Mouse (Mus musculus) embryonic facial prominence, embryonic 15.5 days (tissue): ENCODE data around the gene Enox2. TPM values are rescaled to one million over a fixed set of nuclear protein-coding genes. Genes with fewer than 3 reads are reported as not detected.
A peak's percentile ranks its signal among the peaks of the same experiment; 100 is the strongest.

Source experiments
- ATAC-seq: fragments of 200-750 bp; cut with Nextera tagmentation; 2 replicates; pipeline ENCODE4 v1.8.0; 2017; ENCODE audit warnings: low read depth, moderate TSS enrichment; ENCODE audit not compliant: insufficient number of reproducible peaks, low FRiP score, low TSS enrichment
- H3K27ac ChIP-seq: fragments of 300-500 bp; sonication (generic); replicated peaks from 2 replicates; pipeline ENCODE4 v1.5.1; 2015; ENCODE audit warnings: mild to moderate bottlenecking, inconsistent platforms
- H3K27me3 ChIP-seq: fragments of 300-500 bp; sonication (generic); 2 replicates; pipeline ENCODE4 v1.6.1; 2015; ENCODE audit warnings: inconsistent platforms
- H3K36me3 ChIP-seq: fragments of 300-500 bp; sonication (generic); 2 replicates; pipeline ENCODE4 v1.6.1; 2015; ENCODE audit warnings: mild to moderate bottlenecking, inconsistent platforms
- H3K4me1 ChIP-seq: fragments of 300-500 bp; sonication (generic); 2 replicates; pipeline ENCODE4 v1.6.1; 2015; ENCODE audit warnings: inconsistent platforms
- H3K4me2 ChIP-seq: fragments of 300-500 bp; sonication (generic); replicated peaks from 2 replicates; pipeline ENCODE4 v1.6.1; 2015; ENCODE audit warnings: mild to moderate bottlenecking, inconsistent platforms
- H3K4me3 ChIP-seq: fragments of 300-500 bp; sonication (generic); replicated peaks from 2 replicates; pipeline ENCODE4 v1.5.1; 2015; ENCODE audit warnings: mild to moderate bottlenecking, inconsistent platforms
- H3K9ac ChIP-seq: fragments of 300-500 bp; sonication (generic); 2 replicates; pipeline ENCODE4 v1.6.1; 2015; ENCODE audit warnings: inconsistent platforms
- H3K9me3 ChIP-seq: fragments of 300-500 bp; sonication (generic); replicated peaks from 2 replicates; pipeline ENCODE4 v1.6.1; 2016; ENCODE audit warnings: inconsistent platforms
- WGBS: fragments of 180-500 bp; shearing (Covaris S2); methylation state at CpG from one replicate; pipeline ENCODE4 v1.1.7; 2015; 5-methylcytosine and 5-hydroxymethylcytosine counted together
- polyA plus RNA-seq: library from polyadenylated mRNA; unstranded; fragments of >200 nt; fragmentation: Nextera tagmentation; extraction: Ambion mirVana; gene quantifications from 2 replicates; pipeline ENCODE4 v1.2.1, GENCODE M21; 2015

Gene Enox2
- polyA plus RNA-seq: 6.3 and 6.6 TPM in 2 replicates

DNA sequence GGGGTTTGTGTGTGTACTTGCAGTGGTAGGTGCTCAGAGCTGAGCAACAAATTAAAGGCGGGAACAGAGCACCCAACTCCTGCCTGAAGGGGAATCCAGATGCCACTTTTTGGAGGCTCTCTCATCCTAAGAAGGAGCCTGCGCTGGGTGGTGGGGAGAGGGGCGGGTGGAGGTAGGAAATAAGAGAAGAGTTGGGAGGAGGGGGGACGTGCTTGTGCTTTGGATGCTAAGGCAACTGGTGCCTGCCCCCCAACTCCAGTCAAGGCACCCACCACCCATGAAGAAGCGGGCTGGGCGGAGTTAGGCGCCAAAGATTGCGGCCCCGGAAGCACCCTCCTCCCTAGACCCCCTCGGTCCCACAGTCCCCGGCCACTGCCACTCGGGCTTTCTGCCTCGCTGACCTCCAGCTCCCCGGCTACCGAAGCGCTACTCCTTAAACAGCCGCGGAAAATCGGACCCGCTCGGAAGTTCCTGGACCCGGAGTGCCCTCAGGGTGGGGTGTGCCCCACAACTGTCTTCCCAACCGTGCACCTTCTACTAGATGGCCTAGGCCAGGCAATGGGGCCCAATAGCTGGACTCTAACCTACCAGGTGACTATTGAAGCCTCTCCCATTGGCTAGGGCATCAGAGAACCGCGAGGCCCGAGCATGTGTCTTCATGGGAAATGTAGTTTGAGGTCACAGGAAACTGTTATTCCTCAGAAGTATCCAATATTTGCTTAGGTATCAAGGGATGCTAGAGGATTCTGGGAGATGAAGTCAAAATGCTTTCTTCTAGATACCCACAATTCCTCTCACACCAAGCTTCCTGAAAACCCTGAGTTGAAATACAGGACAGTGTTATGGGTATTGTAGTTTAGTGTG is at the start of gene Enox2:
Gene Enox2 (minus strand): TSS at position 560 of the 864 bp plus-strand sequence.
- 17% methylated on average over 22 of the region's 26 CpGs for WGBS
- peak within 1 kb of the TSS; percentile 51 for H3K9ac ChIP-seq
- no peaks in the 10 kb centered on the region for H3K27me3 ChIP-seq
- H3K4me2 ChIP-seq: peak within 1 kb of the TSS; percentile 45
- H3K27ac ChIP-seq: peak within 1 kb of the TSS; percentile 73
- ATAC-seq: peak; percentile 100
- H3K9me3 ChIP-seq: no peaks in the 10 kb centered on the region
- peak within 1 kb of the TSS; percentile 59 for H3K4me3 ChIP-seq
- H3K4me1 ChIP-seq: no peaks in the 10 kb centered on the region
- no peaks in the 10 kb centered on the region for H3K36me3 ChIP-seq

DNA sequence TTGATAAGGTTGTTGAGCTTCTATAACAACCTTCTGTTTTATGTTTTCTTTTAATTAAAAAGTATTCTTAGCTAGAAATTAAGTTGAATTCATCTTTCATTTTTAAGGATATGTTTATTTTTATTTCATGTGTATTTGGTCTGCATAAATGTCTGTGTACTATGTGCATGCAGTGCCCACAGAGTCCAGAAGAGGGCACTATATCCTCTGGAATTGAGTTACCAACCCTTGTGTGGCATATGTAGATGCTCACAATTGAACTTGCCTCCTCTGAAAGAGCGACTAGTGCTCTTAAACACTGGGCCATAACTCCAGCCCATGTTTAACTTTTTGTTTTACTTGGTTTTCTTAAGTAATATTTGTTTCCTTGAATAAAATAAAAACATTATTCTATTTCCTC is 21.4 kb upstream of the Enox2 start:
- Histone ChIP-seq H3K9me3 (no peaks in the 10 kb centered on the region), H3K9ac (no peak overlapping the region), H3K27me3 (no peaks in the 10 kb centered on the region), H3K4me1 (no peaks in the 10 kb centered on the region), H3K4me3 (no peak overlapping the region), H3K27ac (no peak overlapping the region), H3K4me2 (no peak overlapping the region), H3K36me3 (no peaks in the 10 kb centered on the region)
- WGBS: 43% methylated on average over 1 of the region's 1 CpGs
- ATAC-seq: no peak

DNA sequence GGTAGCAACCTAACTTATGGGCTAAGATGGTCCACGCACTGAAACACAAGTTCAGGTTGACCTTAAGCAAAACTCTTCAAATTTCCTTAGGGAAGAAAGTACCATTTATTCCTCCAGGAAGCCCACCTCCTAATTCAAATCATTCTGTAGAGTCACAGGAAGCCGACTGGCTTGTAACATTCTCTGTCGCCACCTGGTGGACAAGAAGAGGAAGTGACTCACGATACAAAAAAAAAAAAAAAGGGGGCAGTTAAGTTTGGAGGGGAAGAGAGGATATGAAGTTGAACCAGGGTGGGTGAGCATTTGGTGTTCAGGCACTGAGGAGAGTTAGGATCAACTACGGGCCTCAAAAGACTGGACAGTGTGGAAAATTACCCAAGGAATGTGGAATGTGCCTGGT is 18.6 kb upstream of the Enox2 start:
- Histone ChIP-seq H3K4me2 (no peak overlapping the region), H3K27me3 (no peaks in the 10 kb centered on the region), H3K36me3 (no peaks in the 10 kb centered on the region), H3K4me3 (no peak overlapping the region), H3K9ac (no peak overlapping the region), H3K27ac (no peak overlapping the region), H3K4me1 (no peaks in the 10 kb centered on the region), H3K9me3 (no peaks in the 10 kb centered on the region)
- ATAC-seq: no peak
- 12% methylated on average over 5 of the region's 5 CpGs for WGBS

DNA sequence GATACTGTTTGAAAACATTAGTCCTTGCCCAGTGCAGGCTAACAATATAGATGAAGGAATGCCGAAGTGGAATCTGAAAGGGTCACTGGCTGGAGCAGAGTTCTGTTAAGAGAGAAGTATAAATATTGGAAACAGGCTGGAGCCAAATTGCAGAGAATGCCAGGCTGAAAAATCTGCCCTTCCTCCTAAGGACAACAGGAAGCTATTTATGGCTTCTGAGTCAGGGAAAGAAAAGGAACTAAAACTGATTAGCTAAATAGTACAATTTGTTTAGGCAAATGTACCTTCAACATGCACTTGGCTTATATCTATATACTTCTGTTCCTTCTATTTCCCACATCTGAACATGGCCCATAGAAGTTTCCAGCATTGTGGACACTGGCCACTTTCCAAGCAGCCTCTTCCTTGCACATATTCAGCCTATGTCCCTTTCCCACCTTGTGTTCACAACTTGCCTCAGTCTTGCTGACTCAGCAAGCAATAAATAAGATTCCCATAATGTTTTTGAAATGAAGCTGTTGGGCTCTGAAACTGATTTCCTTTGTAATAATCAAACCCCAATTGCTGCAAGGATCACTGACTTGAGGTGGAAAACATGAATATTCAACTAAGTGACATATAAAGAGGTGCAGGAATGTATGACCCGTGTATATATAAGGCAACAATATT is 8.0 kb downstream of the Enox2 start:
- Histone ChIP-seq H3K4me1 (no peaks in the 10 kb centered on the region), H3K4me2 (no peak overlapping the region), H3K9ac (no peak overlapping the region), H3K27ac (no peak overlapping the region), H3K36me3 (no peaks in the 10 kb centered on the region), H3K4me3 (no peak overlapping the region), H3K9me3 (no peaks in the 10 kb centered on the region), H3K27me3 (no peaks in the 10 kb centered on the region)
- WGBS: 74% methylated on average over 2 of the region's 2 CpGs
- ATAC-seq: no peak

DNA sequence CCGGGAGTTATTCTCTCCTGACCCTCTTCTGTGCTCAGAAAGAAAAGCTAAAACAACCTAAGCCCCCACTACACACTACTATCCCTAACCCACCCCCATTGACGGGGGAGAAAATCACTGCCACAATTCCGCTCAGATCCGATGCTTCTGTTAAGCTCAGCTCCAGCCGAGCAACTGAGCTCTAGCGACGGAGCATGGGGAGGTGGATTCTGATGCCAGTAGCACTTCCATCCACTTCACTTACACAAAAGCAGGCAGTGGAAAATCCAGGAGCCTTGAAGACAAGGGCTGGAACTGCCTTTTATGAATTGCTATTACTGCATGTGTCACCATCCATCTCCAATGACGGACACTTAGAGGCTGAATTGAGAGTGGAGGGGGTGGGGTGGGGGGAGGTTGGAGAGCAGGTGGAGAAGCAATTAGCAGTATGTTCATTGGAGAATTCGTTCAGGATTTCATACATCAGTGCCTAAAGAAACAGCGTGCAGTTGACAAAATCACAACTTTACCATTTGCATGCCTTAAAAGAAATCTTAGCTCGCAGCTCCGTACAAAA is 14.5 kb downstream of the Enox2 start:
- no peaks in the 10 kb centered on the region for H3K9me3 ChIP-seq
- H3K4me2 ChIP-seq: no peak overlapping the region
- H3K9ac ChIP-seq: no peak overlapping the region
- WGBS: 63% methylated on average over 12 of the region's 12 CpGs
- no peaks in the 10 kb centered on the region for H3K36me3 ChIP-seq
- H3K4me1 ChIP-seq: no peaks in the 10 kb centered on the region
- no peak for ATAC-seq
- H3K27ac ChIP-seq: no peak overlapping the region
- no peak overlapping the region for H3K4me3 ChIP-seq
- H3K27me3 ChIP-seq: no peaks in the 10 kb centered on the region

DNA sequence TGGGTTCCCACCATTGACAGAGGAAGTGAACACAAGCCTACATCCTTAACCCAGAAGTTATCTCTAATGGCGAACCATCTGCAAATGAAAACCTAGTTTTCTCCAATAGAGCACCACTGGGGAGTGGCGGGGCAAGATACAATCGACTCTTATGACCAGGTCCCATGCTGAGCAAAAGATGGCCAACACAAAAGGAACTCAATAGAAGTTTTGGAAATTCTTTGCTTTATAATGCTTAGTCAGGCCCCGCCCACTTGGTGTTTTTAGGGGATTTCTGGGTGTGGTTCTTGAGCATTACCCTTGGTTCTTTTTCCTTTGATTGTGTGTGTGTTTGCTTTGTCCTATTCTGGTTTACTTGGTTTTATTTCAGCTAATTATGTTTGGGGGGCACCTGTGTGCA is 37.2 kb downstream of the Enox2 start:
- H3K27me3 ChIP-seq: no peaks in the 10 kb centered on the region
- H3K4me1 ChIP-seq: no peaks in the 10 kb centered on the region
- ATAC-seq: no peak
- H3K9ac ChIP-seq: no peak overlapping the region
- 84% methylated on average over 4 of the region's 4 CpGs for WGBS
- no peaks in the 10 kb centered on the region for H3K36me3 ChIP-seq
- H3K9me3 ChIP-seq: no peaks in the 10 kb centered on the region
- no peak overlapping the region for H3K4me2 ChIP-seq
- no peak overlapping the region for H3K4me3 ChIP-seq
- H3K27ac ChIP-seq: no peak overlapping the region

DNA sequence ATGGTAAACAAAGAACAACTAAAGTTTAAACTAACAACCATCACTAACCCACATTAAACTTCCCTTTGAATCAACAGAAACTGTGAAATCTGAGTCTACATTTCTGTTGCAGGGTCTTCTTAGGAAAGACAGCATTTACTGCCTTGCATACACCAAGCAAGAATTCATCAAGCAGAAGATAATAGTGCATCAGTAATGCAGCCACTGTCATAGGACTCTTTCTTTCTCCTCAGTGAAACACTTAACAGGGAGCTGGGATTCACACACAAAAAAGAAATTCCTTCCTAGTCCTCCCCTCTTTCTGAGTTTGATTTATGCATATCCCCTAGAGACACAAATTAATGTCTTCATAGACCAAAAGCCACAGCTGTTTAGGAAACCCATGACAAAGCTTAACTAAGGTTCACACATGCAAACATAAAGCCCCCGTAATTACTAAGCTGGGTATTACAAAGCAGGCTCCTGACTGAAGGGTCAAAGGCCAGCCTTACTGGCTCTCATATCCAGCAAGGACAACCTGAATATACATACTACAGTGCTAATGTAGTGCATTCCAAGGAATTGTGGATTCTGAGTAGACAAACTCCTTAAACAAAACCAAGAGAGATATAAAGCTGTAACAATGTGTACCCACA is 62.1 kb downstream of the Enox2 start:
- Histone ChIP-seq H3K4me3 (no peak overlapping the region), H3K27me3 (no peaks in the 10 kb centered on the region), H3K9me3 (no peaks in the 10 kb centered on the region), H3K27ac (no peak overlapping the region), H3K9ac (no peak overlapping the region), H3K4me2 (no peak overlapping the region), H3K4me1 (no peaks in the 10 kb centered on the region), H3K36me3 (no peaks in the 10 kb centered on the region)
- ATAC-seq: no peak
- 44% methylated on average over 1 of the region's 1 CpGs for WGBS

DNA sequence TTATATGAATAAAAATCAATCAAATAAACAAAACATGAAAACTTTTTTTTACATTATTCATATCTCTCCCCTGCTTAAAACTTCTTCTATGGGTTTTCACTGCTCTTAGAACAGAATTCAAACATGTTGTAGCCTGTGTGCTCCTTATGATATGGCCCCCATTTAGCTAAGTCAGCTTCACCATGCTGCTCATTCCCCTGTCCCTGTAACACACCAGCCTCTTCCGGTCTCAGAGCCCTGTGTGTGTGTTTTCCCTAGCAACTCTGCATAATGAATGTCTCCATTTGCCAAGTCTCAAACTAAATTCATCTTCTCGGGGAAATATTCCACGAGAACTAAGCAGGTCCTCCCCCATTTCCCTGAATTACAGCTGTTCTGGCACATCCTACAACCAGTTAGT is 71.6 kb downstream of the Enox2 start:
- H3K4me1 ChIP-seq: no peaks in the 10 kb centered on the region
- H3K9ac ChIP-seq: no peak overlapping the region
- WGBS: 45% methylated on average over 3 of the region's 3 CpGs
- no peak for ATAC-seq
- H3K4me2 ChIP-seq: no peak overlapping the region
- no peak overlapping the region for H3K4me3 ChIP-seq
- H3K27me3 ChIP-seq: no peaks in the 10 kb centered on the region
- no peaks in the 10 kb centered on the region for H3K36me3 ChIP-seq
- no peak overlapping the region for H3K27ac ChIP-seq
- H3K9me3 ChIP-seq: no peaks in the 10 kb centered on the region

DNA sequence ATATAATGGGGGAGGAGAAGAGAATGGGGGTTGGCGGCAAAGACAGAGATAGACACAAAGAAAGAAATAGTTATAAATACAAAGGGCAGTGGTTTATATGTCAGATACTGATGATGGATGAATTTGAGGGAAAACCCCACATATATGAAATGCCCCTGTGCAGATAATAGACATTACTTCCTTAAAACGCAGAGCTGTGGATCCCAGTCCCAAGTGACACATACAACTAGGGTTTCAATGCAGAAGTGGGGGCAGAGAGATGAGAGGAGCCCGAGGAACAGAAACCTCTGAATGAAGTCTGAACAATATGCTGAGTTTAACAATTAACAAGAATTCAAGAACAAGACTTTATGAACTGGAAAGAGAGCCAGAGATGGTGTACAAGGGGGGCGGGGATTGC is 91.7 kb downstream of the Enox2 start:
- no peak for ATAC-seq
- H3K9ac ChIP-seq: no peak overlapping the region
- H3K4me3 ChIP-seq: no peak overlapping the region
- H3K4me2 ChIP-seq: no peak overlapping the region
- WGBS: 78% methylated on average over 4 of the region's 4 CpGs
- no peaks in the 10 kb centered on the region for H3K27me3 ChIP-seq
- H3K9me3 ChIP-seq: no peaks in the 10 kb centered on the region
- H3K36me3 ChIP-seq: no peaks in the 10 kb centered on the region
- no peak overlapping the region for H3K27ac ChIP-seq
- no peaks in the 10 kb centered on the region for H3K4me1 ChIP-seq

DNA sequence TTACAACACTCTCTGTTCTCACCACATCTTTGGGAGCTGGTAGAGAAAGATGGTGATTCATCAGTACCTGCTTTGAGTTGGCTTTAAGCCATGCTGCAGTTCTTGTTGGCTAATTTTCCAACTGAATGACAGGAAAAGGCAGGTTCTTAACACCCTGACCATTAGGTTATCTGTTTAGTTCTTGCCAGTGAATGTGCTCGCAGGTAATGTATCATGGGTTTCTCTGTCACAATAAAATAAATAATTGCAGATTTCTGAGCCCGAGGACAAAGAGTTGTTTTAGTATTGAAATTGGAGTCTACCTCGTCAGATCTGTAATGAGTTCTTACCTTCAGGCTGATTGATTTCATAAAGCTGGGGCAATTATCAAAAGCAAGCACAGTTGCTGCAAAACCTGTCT is 106.9 kb downstream of the Enox2 start:
- Histone ChIP-seq H3K4me2 (no peak overlapping the region), H3K27me3 (no peaks in the 10 kb centered on the region), H3K27ac (no peak overlapping the region), H3K4me1 (no peaks in the 10 kb centered on the region), H3K9ac (no peak overlapping the region), H3K36me3 (no peaks in the 10 kb centered on the region), H3K9me3 (no peaks in the 10 kb centered on the region), H3K4me3 (no peak overlapping the region)
- no peak for ATAC-seq
- WGBS: 55% methylated on average over 3 of the region's 3 CpGs

DNA sequence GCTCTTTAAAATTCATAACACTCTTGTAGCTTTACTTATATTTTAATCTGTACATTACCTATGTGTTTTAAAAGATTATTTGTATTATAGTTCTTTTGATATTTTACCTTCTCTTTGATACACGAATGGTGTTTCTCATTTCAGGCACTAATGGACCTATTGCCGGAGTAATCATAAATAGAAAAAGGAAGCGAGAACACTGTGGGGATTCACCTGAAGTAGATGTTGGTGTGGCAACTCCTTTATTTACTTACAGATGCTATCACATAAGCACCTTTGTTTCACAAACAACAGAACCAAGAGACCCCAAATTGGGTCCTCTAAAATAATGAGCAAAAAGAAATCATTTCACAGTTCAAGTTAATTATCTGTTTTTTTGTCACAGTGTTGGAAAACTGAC is 109.4 kb downstream of the Enox2 start:
- H3K27me3 ChIP-seq: no peaks in the 10 kb centered on the region
- H3K9me3 ChIP-seq: no peaks in the 10 kb centered on the region
- no peaks in the 10 kb centered on the region for H3K4me1 ChIP-seq
- WGBS: 84% methylated on average over 3 of the region's 3 CpGs
- H3K4me3 ChIP-seq: no peak overlapping the region
- ATAC-seq: no peak
- H3K36me3 ChIP-seq: no peaks in the 10 kb centered on the region
- no peak overlapping the region for H3K9ac ChIP-seq
- H3K27ac ChIP-seq: no peak overlapping the region
- no peak overlapping the region for H3K4me2 ChIP-seq
